Mouse (Mus musculus): ENCODE data around the gene Mad1l1. TPM values are rescaled to one million over a fixed set of nuclear protein-coding genes. Genes with fewer than 3 reads are reported as not detected.

The Mad1l1 gene
- total RNA-seq, 2 experiments from 2014 or later, result 11.0 to 15.2 TPM

DNA sequence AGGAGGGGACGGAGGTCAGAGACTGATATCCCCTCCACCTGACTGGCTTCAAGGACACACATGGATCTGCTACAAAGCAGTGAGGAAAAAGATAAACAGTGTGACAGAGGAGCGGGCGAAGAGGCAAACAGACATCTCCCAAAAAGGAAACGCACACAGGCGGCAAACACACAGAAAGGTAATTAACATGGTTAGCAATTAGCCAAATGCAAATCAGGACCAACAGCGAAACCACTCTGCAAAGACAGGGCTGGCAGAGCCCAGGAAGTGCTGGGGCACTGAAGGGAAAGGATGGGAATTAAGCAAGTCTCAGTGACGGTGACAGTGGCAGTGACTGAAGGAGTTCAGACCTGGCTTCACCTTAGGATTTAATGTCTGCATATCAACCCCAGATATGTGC, 187.3 kb downstream of the Mad1l1 start:
- no peak for DNase-seq

DNA sequence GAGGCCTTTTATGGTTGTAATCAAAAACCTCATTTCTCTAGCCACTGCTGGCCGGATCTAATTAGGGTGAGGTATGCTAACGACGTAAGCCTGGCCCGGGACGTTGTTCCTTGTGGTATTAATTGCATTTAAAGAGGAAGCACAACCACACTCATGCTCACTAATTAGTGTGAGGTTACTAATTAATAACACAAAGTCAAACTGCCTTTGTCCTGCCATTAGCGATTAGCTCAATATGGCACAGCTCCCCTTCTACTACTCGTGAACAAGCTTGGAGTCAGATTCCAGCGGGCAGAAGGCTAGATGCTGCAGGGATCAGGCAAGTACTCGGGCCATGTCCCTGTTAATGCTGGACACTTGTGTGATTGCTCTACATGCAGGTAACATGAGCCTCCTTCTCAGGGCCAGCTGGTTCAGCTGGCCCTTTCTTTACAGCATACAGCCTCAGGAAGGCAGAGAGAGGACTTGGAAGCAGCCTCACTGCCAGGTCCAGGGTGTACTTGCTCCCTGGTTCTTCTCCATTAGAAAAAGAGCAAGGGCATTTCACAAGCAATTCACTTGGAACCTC, 192.9 kb downstream of the Mad1l1 start:
- DNase-seq, result no peak

DNA sequence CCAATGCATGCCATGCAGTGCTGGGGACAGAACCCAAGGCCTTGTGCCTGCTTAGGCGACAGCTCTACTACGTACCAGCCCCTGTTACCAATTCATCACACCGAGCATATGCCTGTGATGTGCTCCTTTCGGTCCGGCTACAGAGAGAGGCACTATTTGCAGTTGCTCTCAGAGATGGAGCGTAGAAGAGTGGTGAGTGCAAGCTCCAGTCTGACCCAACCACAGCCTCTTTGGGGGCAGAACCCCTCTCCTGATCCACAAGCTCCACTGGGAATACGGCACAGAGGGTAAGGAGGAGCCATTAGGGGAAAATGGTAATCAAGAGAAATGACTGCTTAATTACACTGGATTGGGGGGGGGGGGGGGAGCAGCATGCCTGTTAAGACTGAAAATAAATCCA, 193.4 kb downstream of the Mad1l1 start:
- DNase-seq, result no peak

DNA sequence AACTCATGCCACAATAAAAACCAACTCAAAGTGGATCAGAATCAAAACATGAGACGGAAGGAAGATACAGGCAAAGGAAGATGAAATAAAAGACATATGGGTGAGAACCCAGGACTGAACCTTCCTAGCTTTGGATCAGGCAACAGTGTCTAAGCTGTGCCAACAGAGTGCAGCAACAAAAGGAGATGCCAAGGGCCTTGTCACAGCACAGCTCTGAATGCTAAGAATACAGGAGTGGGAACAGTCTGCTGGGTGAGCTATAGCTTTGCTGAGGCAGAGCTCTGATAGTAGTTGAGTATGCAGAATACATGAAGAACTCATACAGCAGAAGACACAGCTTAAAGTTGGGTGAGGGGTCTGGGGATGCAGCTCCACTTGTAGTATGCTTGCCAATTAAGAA, 196.7 kb downstream of the Mad1l1 start:
- DNase-seq, result no peak

DNA sequence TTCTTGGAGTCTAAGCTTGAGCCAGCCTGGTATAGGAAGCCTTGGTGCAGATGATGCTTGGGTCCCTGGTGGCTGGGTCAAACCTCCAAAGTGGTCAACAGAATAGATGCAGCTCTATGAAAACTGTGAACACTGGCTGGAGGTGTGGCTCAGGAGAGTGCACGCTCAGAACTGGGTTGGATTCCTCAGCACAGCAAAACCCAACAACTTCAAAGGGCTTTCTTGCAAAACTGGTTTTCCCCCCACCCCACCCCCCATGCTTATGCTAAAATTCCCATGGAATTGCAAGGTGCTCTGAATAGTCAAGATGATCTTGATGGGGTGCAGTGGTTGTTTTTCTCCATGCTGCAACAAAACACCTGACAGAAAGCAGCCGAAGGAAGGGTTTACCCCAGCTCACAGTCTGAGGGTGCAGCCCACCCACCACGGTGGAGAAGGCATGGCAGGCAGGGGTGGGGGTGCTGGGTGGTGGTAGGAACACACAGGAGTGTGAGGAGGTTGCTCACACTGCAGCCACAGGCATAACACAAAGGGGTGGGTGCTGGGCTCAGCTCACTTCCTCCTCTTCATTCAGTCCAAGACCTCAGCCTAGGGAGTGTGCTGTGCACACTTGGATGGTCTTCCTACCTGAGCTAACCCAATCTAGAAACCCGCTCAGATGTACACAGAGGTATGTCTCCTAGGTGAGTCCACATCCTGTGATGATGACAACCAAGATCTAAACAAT, 197.5 kb downstream of the Mad1l1 start:
- no peak for DNase-seq

DNA sequence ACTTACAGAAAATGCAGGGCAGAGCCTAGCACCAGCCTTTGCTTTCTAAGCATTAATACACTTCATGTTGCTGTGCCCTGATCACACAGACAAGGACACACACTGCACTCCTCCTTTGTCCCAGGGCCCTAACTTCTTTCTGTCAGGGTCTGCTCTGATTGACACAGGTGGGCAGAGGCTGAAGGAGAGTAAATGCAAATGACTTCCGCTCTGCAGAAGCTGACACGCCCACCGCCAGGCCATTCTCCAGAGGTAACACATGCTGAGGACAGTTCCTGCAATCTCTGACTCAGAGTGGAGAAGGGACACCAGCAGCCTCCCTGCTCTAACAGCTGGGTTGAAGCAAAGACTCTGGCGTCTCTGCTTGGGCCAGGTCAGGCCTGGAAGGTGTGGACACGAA, 198.2 kb downstream of the Mad1l1 start:
- DNase-seq, result no peak

DNA sequence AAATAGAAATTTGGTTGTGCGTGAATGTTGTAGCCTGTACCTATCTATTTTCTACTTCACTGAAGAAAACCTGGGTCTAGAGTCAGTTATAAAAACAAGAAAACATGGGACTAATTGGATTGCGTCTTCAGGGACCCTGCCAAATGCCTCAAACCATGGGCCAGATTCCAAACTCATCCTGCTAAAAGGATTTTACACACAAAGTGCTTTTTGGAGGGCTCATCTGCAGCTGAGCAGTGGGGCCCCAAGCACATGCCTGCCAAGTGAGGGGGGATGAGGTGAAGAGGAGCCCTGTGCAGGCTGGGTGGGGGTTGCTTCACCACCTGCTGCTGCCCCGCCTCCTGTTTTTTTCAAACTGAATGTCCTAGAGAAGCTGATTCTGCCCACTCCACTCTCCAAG, 199.4 kb downstream of the Mad1l1 start:
- no peak for DNase-seq

DNA sequence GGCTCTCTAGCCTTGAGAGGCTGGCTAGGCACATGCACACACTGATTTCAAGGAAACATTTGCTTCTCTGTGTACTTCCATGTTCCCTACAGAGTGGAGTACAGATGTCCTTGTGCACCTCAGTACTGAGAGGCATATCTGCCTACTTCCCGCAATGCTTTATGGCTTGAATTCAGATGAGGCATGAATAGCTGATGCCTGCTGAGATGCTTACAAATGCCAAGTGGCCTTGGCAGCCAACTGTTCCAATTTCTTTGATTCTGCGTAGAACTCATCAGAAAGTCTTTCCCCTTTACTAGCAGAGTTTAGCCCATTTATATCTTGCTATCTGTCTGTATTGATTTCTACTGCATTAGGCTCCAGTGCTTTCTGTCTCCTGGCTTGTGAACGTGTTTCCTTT, 202.4 kb downstream of the Mad1l1 start:
- no peak for DNase-seq

DNA sequence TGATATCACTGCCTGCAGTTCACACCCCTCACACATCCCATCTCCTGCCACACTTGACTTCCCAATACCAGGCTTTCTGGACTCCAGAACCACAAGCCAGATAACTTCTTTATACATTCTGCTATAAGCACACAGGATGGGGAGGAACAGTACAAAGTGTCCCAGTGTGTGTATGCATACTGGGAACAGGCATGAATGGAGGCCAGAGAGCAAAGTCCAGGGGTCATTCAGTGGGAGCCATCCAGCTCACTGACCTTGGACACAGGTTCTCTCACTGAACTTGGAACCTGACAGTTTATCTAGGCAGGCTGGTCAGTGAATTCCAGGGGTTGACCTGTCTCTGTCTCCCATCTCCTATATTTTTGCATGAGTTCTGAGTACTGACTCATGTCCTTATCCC, 203.4 kb downstream of the Mad1l1 start:
- no peak for DNase-seq

DNA sequence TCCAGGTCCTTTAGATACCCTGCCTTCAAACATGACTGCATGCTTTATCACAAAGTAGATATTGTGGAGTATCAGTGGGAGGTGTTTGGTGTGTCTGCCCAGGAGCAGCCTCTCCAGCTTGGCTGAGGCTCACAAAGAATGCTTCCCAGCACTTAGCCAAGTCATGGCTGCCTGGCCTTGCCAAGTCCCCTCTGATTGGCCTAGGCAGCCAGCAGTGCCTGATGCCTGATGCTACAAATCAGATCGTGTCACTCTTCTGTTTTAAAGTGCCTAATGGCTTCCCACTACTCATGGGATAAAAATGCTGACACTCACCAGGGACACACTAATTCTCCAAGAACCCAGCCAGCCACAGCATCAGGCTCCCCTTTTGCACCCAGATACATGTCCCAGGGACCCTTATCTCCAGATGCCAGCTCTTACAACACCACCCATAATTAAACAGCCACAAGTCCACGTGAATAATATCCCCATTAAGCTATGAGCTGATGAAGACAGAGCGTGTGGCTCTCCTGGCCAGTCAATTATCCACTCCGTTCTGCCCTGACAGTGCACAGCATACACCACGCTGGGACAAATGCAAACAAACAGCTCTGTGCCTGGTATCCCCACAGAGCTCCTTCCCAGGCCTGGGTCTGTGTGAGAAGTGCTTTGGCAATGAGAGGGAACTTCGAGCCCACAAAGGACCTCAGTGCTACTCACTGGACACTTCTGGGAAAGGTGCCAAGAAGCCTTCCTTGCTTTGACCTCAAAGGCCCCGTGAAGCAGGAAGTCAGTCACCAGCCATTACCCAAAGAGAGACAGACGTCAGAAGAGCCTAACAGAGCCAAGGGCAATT, 205.7 kb downstream of the Mad1l1 start:
- peak; percentile 40 for DNase-seq

DNA sequence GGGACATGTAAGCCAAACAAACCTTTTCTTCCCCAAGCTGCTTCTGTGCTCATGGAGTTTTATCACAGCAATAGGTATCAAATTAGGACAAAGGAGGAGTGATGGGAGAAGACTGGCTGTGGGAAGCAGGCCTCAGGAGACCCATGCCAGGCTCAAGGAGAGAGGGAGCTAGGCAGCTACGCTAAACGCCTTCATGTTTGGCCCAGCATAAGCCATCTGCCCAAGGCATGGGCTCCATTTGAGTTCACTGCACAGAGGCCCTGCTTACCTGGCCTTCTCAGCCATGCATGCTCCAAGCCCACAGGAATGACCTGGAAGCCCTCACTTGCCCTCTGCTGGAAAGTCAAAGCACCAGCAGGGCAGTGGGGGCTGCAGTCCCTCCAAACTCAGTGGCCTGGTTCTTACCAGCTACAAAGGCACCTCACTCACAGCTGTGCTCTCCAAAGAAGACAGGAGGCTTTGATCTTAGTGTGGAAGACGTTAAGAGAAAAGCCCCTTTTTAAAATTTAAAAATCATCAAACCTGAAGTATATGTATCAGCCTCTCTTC, 206.8 kb downstream of the Mad1l1 start:
- no peak for DNase-seq

DNA sequence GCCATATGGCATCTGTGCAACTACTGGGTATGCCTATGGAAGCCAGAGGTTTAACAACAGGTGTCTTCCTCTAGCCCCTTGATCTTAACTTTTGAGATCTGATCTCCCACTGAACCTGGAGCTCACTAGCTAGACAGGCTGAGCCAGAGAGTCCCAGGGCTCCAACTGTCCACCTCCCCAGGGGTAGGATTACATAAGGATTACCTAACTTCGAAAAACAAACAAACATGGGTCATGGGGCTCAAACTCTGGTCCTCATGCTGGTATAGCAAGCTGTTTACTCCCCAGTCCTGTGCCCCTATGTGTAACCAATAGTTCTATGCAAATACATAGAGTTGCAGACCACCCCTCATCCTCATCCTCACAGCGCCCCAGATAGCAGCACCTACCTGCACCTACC, 208.1 kb downstream of the Mad1l1 start:
- DNase-seq, result no peak

DNA sequence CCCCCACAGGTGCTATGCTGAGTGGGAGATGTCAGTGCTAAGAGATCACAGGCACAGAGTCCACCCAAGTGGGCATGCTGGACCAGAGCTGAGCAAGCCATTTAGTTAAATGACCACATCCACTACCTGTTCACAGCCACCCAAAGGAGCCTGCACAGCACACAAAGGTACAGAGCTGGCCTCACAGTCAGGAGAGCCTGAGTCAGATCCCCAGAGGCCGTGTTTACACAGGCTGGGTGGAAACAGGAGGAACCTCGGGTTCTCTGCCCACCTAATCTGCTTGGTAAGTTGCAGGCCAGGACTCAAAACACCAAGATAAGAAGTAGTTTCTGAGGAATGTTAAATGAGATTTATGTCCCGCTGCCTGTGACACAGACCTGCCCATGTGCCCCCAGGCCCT, 211.3 kb downstream of the Mad1l1 start:
- no peak for DNase-seq

DNA sequence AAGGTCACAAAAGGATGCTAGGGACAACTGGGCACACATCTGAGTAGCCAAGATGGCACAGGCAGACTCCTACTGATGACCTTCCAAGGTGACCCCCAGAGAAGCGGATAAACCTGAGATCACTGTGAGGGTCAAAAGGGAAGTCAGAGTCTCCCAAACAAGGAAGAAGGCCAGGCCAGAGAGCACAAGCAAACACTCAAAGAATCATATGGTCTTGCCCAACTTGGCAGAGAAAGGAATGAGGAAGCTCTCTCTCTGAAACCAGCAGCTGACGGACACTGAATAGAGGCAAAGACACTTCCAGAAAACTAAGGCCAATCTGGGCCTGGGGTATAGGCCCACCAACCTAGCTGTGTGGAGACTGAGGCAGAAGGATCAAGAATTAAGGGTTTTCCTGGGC, 213.4 kb downstream of the Mad1l1 start:
- no peak for DNase-seq

DNA sequence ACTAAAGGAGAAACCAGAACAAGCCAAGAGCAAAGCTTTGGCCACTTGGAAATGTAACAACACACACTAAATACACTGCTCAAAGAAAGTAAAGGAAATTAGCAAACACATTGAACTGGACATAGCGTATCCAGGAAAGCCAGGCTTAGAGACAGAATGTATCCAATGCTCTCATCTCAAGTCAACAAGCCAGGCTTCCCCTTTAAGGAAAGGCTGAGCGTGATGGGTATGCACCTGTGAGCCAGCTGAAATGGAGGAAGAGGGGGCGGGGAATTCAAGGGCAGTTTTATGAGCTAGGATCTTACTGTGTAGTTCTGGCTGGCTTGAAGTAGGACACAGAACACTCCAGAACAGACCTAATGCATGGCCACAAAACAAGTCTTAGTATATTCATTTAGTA, 215.3 kb downstream of the Mad1l1 start:
- DNase-seq, result no peak

DNA sequence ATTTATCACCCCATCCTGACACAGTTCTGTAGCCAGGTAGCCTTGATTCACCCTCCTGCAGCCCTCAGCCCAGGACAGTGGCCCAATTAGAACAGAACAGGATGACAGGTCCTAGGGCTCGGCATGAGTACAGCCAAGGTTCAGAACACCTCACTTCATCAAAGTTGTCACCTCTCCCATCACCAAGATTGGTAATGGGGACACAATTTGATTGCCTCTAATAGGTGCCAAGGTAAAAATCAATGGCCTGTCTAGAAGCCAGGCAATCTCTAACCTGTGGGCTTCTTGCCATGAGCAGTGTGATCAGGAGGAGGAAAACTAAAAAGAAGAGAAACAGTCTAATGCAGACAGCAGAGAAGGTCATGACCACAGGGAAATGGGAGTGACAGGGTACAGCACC, 216.5 kb downstream of the Mad1l1 start:
- no peak for DNase-seq

DNA sequence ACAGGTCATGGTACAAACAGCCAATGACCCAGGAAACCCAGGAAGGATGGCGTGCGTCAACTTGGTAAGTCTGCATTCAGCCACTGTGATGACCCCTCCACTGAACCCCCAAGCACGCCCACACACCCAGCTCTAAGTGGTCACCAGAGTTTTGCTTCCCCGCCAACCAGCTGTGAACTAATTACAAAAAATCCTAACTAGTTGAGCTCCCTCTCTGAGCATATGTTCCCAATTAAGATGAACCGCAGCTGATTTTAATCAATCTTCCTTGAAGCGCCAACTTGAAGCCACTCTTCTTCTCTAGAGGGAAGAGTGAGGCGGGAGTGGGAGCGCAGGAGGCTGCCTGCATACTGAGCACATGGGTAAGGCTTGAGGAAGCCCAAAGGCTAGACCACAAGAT, 218.6 kb downstream of the Mad1l1 start:
- DNase-seq, result no peak

DNA sequence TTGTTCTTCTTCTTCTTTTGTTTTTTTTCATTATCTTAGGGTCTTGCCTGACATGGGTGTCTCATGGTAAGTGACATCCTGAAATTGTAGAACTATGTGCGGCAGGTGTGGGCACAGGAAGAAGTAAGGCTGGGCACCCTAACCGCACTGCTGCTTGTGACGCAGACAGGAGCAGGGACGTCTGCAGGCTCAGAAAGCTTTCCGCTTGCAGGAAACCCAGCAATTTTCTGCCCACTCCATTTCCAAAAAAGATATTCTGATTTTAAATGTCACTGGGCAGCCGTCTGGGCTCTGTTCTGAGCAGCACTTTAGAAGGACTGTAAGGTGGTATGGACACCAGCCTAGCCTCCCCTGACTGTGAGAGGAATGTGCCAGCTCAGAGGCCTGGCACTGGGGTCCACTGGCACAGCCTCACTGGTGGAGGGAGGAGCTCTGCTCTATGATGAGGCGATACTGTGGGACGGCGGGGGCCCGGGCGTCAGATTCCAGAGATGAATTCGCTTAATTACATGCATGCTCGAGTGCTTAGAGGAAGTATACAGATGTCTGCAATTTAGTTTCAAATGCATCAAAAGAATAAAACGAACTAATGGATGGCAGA, 219.8 kb downstream of the Mad1l1 start:
- DNase-seq, result no peak

DNA sequence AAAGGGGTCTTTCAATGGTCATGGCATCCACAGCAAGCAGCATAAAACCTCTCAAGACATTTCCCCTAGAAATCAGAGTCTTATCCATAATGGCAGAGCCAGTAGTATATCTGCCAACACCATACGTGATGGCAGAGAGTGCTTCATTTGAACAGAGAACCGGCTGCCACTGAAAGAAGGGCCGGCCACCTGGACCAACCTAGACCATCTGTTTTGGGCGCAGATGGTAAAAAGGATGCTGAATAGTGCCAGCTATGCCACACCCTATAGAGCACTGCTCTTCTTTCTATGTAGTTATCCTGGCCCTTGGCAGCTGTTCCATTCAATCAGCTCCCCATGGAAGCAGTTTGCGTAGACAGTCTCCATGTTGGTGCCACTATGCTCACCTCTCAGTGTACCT, 222.6 kb downstream of the Mad1l1 start:
- no peak for DNase-seq

DNA sequence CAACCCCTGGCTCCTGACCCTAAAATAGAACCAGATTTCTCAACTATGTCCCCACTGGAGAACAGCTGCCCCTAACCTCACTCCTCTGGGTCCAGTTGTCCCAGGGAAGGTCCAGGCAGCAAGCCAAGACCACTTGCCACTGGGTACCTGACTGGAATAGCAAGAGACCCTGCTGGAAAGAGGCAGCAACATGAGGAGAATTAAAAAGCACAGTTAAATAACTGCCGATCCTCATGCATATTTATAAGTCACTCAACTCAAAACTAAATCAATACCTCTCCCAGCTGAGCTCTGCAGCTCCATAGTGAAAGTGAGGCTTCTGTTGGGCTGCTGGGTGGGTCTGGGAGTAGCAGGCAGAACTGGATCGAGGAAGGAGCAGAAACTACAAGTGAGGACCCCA, 226.1 kb downstream of the Mad1l1 start:
- DNase-seq, result no peak

DNA sequence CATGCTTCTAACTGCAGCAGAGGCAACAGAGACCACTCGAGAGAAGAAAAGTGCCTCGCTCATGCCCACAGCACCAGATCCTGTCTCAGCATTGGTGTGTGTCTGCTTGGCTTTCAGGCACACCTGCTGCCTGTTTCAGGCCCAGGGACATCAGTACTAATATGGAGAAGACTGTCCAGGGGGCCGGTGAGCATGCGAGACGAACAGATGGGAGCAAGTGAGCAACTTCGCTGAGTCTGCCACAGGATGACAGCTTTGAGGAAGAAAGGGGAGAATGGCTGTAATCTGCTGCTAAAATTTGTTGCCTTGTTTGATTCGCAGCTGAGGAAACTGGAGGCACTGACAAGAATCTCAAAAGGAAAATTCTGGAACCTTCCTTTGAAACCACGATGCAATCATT, 227.9 kb downstream of the Mad1l1 start:
- no peak for DNase-seq

DNA sequence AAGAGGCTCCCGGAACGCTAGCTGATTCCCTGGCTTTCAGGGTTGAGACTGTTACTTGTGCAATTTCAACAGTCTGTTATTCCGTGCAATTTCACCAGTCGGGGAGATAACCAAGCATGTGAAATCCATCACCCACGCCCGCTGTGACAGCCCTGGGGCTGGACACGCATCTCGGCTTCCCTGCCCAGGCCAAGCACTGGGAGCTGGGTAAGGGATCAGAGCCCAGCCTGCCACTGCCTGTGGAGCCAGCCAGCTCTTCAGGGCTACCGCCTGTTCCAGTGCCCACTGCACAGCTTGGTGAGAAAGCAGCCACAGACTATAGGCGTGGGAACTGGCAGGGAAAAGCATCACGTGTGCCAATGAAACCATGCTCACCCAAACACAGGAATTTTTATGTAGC, 229.8 kb downstream of the Mad1l1 start:
- DNase-seq, result peak; percentile 24

DNA sequence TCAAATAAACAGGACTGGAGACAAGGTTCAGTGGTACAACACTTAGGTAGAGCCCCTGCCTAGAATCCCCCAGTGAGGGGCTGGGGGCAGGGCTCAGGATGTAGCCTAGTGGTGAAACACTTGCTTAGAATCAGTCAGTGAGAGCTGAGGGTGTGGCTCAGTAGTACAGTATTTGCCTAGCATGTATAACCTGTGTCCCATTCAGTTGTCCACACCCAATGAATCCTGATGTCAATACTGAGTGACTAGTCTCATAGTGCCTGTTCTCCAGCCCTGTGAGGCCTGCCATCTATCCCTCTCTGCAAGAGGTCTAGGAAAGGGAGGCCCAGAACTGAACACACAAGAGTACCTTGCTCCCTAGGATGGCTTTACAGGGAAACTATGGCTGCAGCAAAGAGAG, 232.1 kb downstream of the Mad1l1 start:
- DNase-seq, result no peak
